Mouse (Mus musculus) liver, embryonic 14.5 days (tissue): ENCODE measurements at regions not wholly inside any gene's neighbourhood (a gene's known extent, or its start where the extent isn't known, plus 50 kb on each side); places are given as distances from the start of the nearest gene placed in this dataset.

Experiments used
- CTCF ChIP-seq: IDR thresholded peaks from 2 replicates; pipeline ENCODE4 v1.5.1; 2016; ENCODE audit warnings: antibody characterized with exemption, low read depth, control low read depth
- EP300 ChIP-seq: IDR thresholded peaks from 2 replicates; pipeline ENCODE4 v1.6.1; 2016; ENCODE audit warnings: antibody characterized with exemption, low read depth

- TF ChIP-seq CTCF (peak; percentile 15; the same call in 1 of the 2 replicates), EP300 (no peak)
Measured at GRCm38 (mm10) chr1:77081660-77082059, 433.2 kb downstream of the Epha4 start.
